ENCODE assay signal across 20 mouse cellular contexts in the genomic region with DNA sequence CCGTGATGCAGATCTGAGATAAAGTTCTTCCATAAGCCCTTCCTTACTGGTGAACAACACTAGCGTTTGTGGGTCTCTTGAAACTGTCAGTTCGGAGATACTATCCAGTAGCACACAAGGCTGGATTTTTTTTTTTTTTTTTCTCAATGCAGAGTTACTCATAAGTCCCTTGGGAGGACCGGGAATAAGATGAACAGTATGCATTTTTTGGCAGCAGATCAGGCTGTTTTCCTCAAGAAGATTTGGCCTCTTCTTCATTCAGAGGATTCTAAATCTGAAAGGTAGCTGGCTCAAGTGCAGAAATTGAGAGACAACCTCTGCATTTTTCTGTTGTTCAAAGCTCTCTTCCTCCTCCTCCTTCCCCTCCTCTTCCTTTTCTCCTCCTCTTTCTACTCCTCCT.
"Had no signal": no experiment of that assay in that cellular context is flagged by ENCODE, and none has a peak within 500 bp of the region (broad histone marks: within the 10 kb centered on the region; RNA-seq: fewer than 3 reads in every experiment).

No protein-coding gene starts in this region.

- H3K9ac ChIP-seq: limb, embryonic 15.5 days; liver, embryonic 14.5 days; liver, postnatal 0 days; lung, embryonic 15.5 days; neural tube, embryonic 12.5 days; neural tube, embryonic 15.5 days had no signal

- H3K27me3 ChIP-seq: limb, embryonic 15.5 days; lung, embryonic 15.5 days; neural tube, embryonic 12.5 days; neural tube, embryonic 15.5 days had no signal

- H3K4me2 ChIP-seq: limb, embryonic 15.5 days; liver, embryonic 11.5 days; lung, embryonic 15.5 days; midbrain, embryonic 11.5 days; neural tube, embryonic 12.5 days; neural tube, embryonic 15.5 days had no signal

- H3K9me3 ChIP-seq: lung, embryonic 15.5 days; neural tube, embryonic 12.5 days had no signal

- H3K4me3 ChIP-seq: limb, embryonic 15.5 days; lung, embryonic 15.5 days; neural tube, embryonic 12.5 days; neural tube, embryonic 15.5 days had no signal

- H3K4me1 ChIP-seq: limb, embryonic 15.5 days; lung, embryonic 15.5 days; neural tube, embryonic 12.5 days; neural tube, embryonic 15.5 days had no signal

- DNase-seq: kidney, adult 11 months; kidney, adult 9 months; kidney, postnatal 25 days; layer of hippocampus, postnatal 36 days; liver, postnatal 0 days; lung, postnatal 10 days; lung, postnatal 4 days; midbrain, embryonic 14.5 days; right cerebral cortex, adult 18-20 months; right cerebral cortex, postnatal 14 days; right cerebral cortex, postnatal 4 days; thymus, postnatal 25 days had no signal

- ATAC-seq: liver, postnatal 0 days had no signal

- H3K36me3 ChIP-seq: limb, embryonic 15.5 days; lung, embryonic 15.5 days; neural tube, embryonic 12.5 days; neural tube, embryonic 15.5 days had no signal

- H3K27ac ChIP-seq: limb, embryonic 15.5 days; liver, embryonic 14.5 days; lung, embryonic 15.5 days; neural tube, embryonic 12.5 days; neural tube, embryonic 15.5 days; stomach, postnatal 0 days had no signal
